Mouse (Mus musculus) cerebellum, adult 9-11 months (tissue): ENCODE data around the gene Tulp4.
"Not testable (repeated sequence)": the region's sequence is repeated elsewhere in the genome, so short reads cannot be mapped to it uniquely, and the experiment has no call there.

Experiments
- DNase-seq: peaks from one replicate; pipeline ENCODE4 v3.0.0; 2022

The Tulp4 gene

GRCm38 (mm10) chr17:6280513-6280912 is 174.3 kb downstream of the Tulp4 start:
- not testable (repeated sequence) for DNase-seq

GRCm38 (mm10) chr17:6283137-6283536 is 176.9 kb downstream of the Tulp4 start:
- DNase-seq = not testable (repeated sequence)

- not testable (repeated sequence) for DNase-seq
Observed at GRCm38 (mm10) chr17:6286169-6286568, 179.9 kb downstream of the Tulp4 start.

GRCm38 (mm10) chr17:6289045-6289444 is 182.8 kb downstream of the Tulp4 start:
- DNase-seq = not testable (repeated sequence)

- not testable (repeated sequence) for DNase-seq
Observed at GRCm38 (mm10) chr17:6293882-6294281, 187.6 kb downstream of the Tulp4 start.

GRCm38 (mm10) chr17:6297060-6297795 is 191.0 kb downstream of the Tulp4 start:
- DNase-seq = peak; percentile 75

GRCm38 (mm10) chr17:6300190-6300863 is 194.1 kb downstream of the Tulp4 start:
- DNase-seq = peak; percentile 55
